Mouse (Mus musculus) ES-E14 (cell line): ENCODE results near the gene Polr3a. TPM values are rescaled to one million over a fixed set of nuclear protein-coding genes. Genes with fewer than 3 reads are reported as not detected.
A peak's percentile ranks its signal among the peaks of the same experiment; 100 is the strongest.

Source experiments
- DNase-seq: peaks from one replicate; pipeline ENCODE4 v3.0.0-alpha.2; 2013; ENCODE audit warnings: low read depth, low spot score
- H3K27ac ChIP-seq: 2 replicates; pipeline ENCODE4 v1.5.1; 2012; ENCODE audit warnings: low read depth, mild to moderate bottlenecking, low read length, moderate library complexity, mixed read lengths; ENCODE audit not compliant: poor library complexity, insufficient read depth, severe bottlenecking
- H3K36me3 ChIP-seq: 2 replicates; pipeline ENCODE4 v1.6.1; 2012; ENCODE audit warnings: mild to moderate bottlenecking, low read length, moderate library complexity, mixed read lengths; ENCODE audit not compliant: control insufficient read depth, poor library complexity, insufficient read depth, severe bottlenecking
- H3K4me1 ChIP-seq, 2 experiments: fragments of 150-350 bp in 1 of 2; sonication (generic) in 1 of 2; 2 replicates each; pipeline ENCODE4 v1.6.1; 2012; ENCODE audit warnings: low read length in 2 of 2, mild to moderate bottlenecking in 1 of 2, mixed read lengths in 1 of 2; ENCODE audit not compliant: control insufficient read depth in 2 of 2, insufficient read depth in 2 of 2, poor library complexity in 1 of 2
- H3K4me3 ChIP-seq, 2 experiments: fragments of 150-350 bp in 1 of 2; sonication (generic) in 1 of 2; 2 replicates each; pipeline ENCODE4 v1.5.1; 2012; ENCODE audit warnings: low read length in 2 of 2, low read depth in 1 of 2, mild to moderate bottlenecking in 1 of 2, mixed read lengths in 1 of 2; ENCODE audit not compliant: insufficient read depth in 1 of 2, poor library complexity in 1 of 2, severe bottlenecking in 1 of 2
- H3K9ac ChIP-seq: 2 replicates; pipeline ENCODE4 v1.6.1; 2012; ENCODE audit warnings: low read depth, mild to moderate bottlenecking, low read length, mixed read lengths; ENCODE audit not compliant: poor library complexity, insufficient read depth, severe bottlenecking
- H3K9me3 ChIP-seq: fragments of 150-350 bp; sonication (generic); 2 replicates; pipeline ENCODE4 v1.6.1; 2012; ENCODE audit warnings: low read depth, mild to moderate bottlenecking, low read length; ENCODE audit not compliant: control insufficient read depth, insufficient read depth
- CHD2 ChIP-seq: IDR thresholded peaks from 2 replicates; pipeline ENCODE4 v1.6.1; 2014; ENCODE audit warnings: mild to moderate bottlenecking, low read depth, low read length, inconsistent platforms
- HCFC1 ChIP-seq: IDR thresholded peaks from 2 replicates; pipeline ENCODE4 v1.6.1; 2012; ENCODE audit warnings: low read length, inconsistent platforms, borderline replicate concordance; ENCODE audit not compliant: insufficient read depth
- MAFK ChIP-seq: IDR thresholded peaks from 2 replicates; pipeline ENCODE4 v1.6.1; 2014; ENCODE audit warnings: mild to moderate bottlenecking, low read depth, low read length, inconsistent platforms; ENCODE audit not compliant: insufficient read depth
- ZC3H11A ChIP-seq: IDR thresholded peaks from 2 replicates; pipeline ENCODE4 v1.6.1; 2012; ENCODE audit warnings: low read depth, mild to moderate bottlenecking, inconsistent platforms, low read length, borderline replicate concordance
- ZNF384 ChIP-seq: IDR thresholded peaks from 2 replicates; pipeline ENCODE4 v1.6.1; 2012; ENCODE audit warnings: low read depth, low read length, inconsistent platforms
- in situ Hi-C, 2 experiments: fragments of 600-800 bp; cut with MboI; formaldehyde crosslinking; loops; one replicate each; pipeline ENCODE4 v1.15.1; 2025; ENCODE audit warnings: low sequenced_read_pairs in 2 of 2, inconsistent platforms in 1 of 2; ENCODE audit not compliant: unreplicated experiment in 2 of 2
- total RNA-seq: library from RNA; depleted of rRNA; stranded (reverse); fragments of 300-350 nt; gene quantifications from 2 replicates; pipeline ENCODE4 v1.2.3, GENCODE M21; 2012

The Polr3a gene
- total RNA-seq, 1 experiment, result 55.7 TPM

DNA sequence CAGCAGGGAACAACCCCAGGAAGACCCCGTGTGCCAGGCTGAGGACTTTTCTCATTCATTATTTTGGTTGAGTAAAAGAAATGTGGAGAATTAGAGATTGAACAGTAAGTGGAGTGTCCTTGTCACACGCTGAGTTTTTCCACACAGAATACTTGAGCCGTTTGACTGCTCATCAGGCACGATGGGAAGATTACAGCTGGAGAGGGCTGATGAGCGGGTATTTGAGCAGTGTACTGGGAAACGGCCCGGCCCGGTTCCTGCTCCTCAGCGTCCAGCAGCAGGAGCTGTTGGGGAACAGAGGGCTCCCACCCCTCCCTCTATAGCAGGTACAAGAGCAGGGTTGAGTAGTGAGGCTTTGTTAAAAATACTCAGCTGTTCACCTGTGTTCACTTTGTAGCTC lies 12.6 kb upstream of the Polr3a start:
- TF ChIP-seq ZNF384 (no peak), CHD2 (no peak; the same call in 1 of the 2 replicates), ZC3H11A (no peak), MAFK (no peak), HCFC1 (no peak)
- H3K9me3 ChIP-seq, result no peaks in the 10 kb centered on the region
- H3K27ac ChIP-seq, result peak overlapping the region; percentile 16; the same call in 1 of the 2 replicates
- H3K9ac ChIP-seq, result peak overlapping the region; percentile 25; the same call in 1 of the 2 replicates
- H3K4me1 ChIP-seq, result peaks cover 0 to 5% of the 10 kb centered on the region in 2 experiments; a peak in 2 of 4 replicates
- no peak overlapping the region for H3K4me3 ChIP-seq
- DNase-seq, result no peak
- in situ Hi-C loops, result no loop called here
- peaks cover 43% of the 10 kb centered on the region for H3K36me3 ChIP-seq

GRCm38 (mm10) chr14:24498561-24499255 lies 11.8 kb upstream of the Polr3a start:
- no peak for DNase-seq
- Histone ChIP-seq H3K9ac (no peak overlapping the region), H3K27ac (peak overlapping the region; percentile 16; the same call in 1 of the 2 replicates), H3K9me3 (no peaks in the 10 kb centered on the region), H3K4me1 (peaks cover 0 to 5% of the 10 kb centered on the region in 2 experiments; a peak in 2 of 4 replicates), H3K36me3 (peaks cover 50% of the 10 kb centered on the region), H3K4me3 (no peak overlapping the region)
- in situ Hi-C loops, result no loop called here
- no peak for TF ChIP-seq ZC3H11A
- TF ChIP-seq CHD2, result no peak
- no peak for TF ChIP-seq HCFC1
- no peak for TF ChIP-seq MAFK
- TF ChIP-seq ZNF384, result no peak

- Histone ChIP-seq H3K27ac (no peak overlapping the region; the same call in 1 of the 2 replicates), H3K9me3 (no peaks in the 10 kb centered on the region), H3K36me3 (peaks cover 63% of the 10 kb centered on the region), H3K9ac (no peak overlapping the region; the same call in 1 of the 2 replicates), H3K4me1 (peaks cover 0 to 5% of the 10 kb centered on the region in 2 experiments; a peak in 2 of 4 replicates), H3K4me3 (no peak overlapping the region)
- DNase-seq, result no peak
- in situ Hi-C loops, result no loop called here
- TF ChIP-seq ZNF384 (peak; percentile 80), CHD2 (0 out of 2 replicates have a peak, but pooled peaks have one; percentile 17), MAFK (no peak)
Measured at GRCm38 (mm10) chr14:24497443-24497842, 10.6 kb upstream of the Polr3a start.

GRCm38 (mm10) chr14:24496507-24496906 lies 9.6 kb upstream of the Polr3a start:
- peak overlapping the region; percentile 28; the same call in 1 of the 2 replicates for H3K9ac ChIP-seq
- H3K4me3 ChIP-seq, result no peak overlapping the region
- TF ChIP-seq MAFK (no peak), ZNF384 (no peak), HCFC1 (no peak), ZC3H11A (no peak), CHD2 (no peak)
- DNase-seq, result no peak
- no peaks in the 10 kb centered on the region for H3K9me3 ChIP-seq
- in situ Hi-C loops, result no loop called here
- peaks cover 0 to 5% of the 10 kb centered on the region in 2 experiments; a peak in 2 of 4 replicates for H3K4me1 ChIP-seq
- peaks cover 70% of the 10 kb centered on the region for H3K36me3 ChIP-seq
- no peak overlapping the region for H3K27ac ChIP-seq
